Mouse (Mus musculus): ENCODE measurements around the gene Qpctl.

The Qpctl gene

GRCm38 (mm10) chr7:19148875-19149541 lies at the start of gene Qpctl:
Qpctl (minus strand) TSS chr7:19149291.
- peak; percentile 78 to 96 for DNase-seq (ENCODE audit: low spot score in 2 of 2)

GRCm38 (mm10) chr7:19197985-19198384 lies 48.9 kb upstream of the Qpctl start:
- DNase-seq (ENCODE audit: low spot score in 2 of 2), result no peak

GRCm38 (mm10) chr7:19196676-19197075 lies 47.6 kb upstream of the Qpctl start:
- no peak for DNase-seq (ENCODE audit: low spot score in 2 of 2)

- no peak for DNase-seq (ENCODE audit: low spot score in 2 of 2)
These were observed 45.6 kb upstream of the Qpctl start for GRCm38 (mm10) chr7:19194676-19195075.

GRCm38 (mm10) chr7:19184758-19185157 lies 35.7 kb upstream of the Qpctl start:
- DNase-seq (ENCODE audit: low spot score in 2 of 2), result no peak

GRCm38 (mm10) chr7:19184250-19184649 lies 35.2 kb upstream of the Qpctl start:
- DNase-seq (ENCODE audit: low spot score in 2 of 2), result no peak

- DNase-seq (ENCODE audit: low spot score in 2 of 2), result no peak
These were observed 31.9 kb upstream of the Qpctl start for GRCm38 (mm10) chr7:19180862-19181429.

GRCm38 (mm10) chr7:19179936-19180335 lies 30.8 kb upstream of the Qpctl start:
- DNase-seq (ENCODE audit: low spot score in 2 of 2), result no peak

GRCm38 (mm10) chr7:19179173-19179572 lies 30.1 kb upstream of the Qpctl start:
- peak in 1 of 2 experiments; percentile 72 for DNase-seq (ENCODE audit: low spot score in 2 of 2)

GRCm38 (mm10) chr7:19178443-19179092 lies 29.5 kb upstream of the Qpctl start:
- DNase-seq (ENCODE audit: low spot score in 2 of 2), result peak; percentile 61 to 81

GRCm38 (mm10) chr7:19178035-19178434 lies 28.9 kb upstream of the Qpctl start:
- DNase-seq (ENCODE audit: low spot score in 2 of 2), result no peak

GRCm38 (mm10) chr7:19177216-19177615 lies 28.1 kb upstream of the Qpctl start:
- no peak for DNase-seq (ENCODE audit: low spot score in 2 of 2)

GRCm38 (mm10) chr7:19176516-19176947 lies 27.4 kb upstream of the Qpctl start:
- no peak for DNase-seq (ENCODE audit: low spot score in 2 of 2)

- DNase-seq (ENCODE audit: low spot score in 2 of 2), result peak; percentile 44 to 62
These were observed 26.8 kb upstream of the Qpctl start, which contains the start of gene Eml2 for GRCm38 (mm10) chr7:19175708-19176515. Eml2 (plus strand) TSS chr7:19176421.

- DNase-seq (ENCODE audit: low spot score in 2 of 2), result peak; percentile 82 to 89
These were observed 23.8 kb upstream of the Qpctl start for GRCm38 (mm10) chr7:19172874-19173273.

GRCm38 (mm10) chr7:19171831-19172230 lies 22.7 kb upstream of the Qpctl start:
- DNase-seq (ENCODE audit: low spot score in 2 of 2), result no peak

GRCm38 (mm10) chr7:19170142-19170541 lies 21.1 kb upstream of the Qpctl start:
- DNase-seq (ENCODE audit: low spot score in 2 of 2), result no peak

- DNase-seq (ENCODE audit: low spot score in 2 of 2), result no peak
These were observed 20.4 kb upstream of the Qpctl start for GRCm38 (mm10) chr7:19169506-19169905.

GRCm38 (mm10) chr7:19166990-19167389 lies 17.9 kb upstream of the Qpctl start:
- no peak for DNase-seq (ENCODE audit: low spot score in 2 of 2)

- no peak for DNase-seq (ENCODE audit: low spot score in 2 of 2)
These were observed 16.7 kb upstream of the Qpctl start, which contains the start of gene Gipr for GRCm38 (mm10) chr7:19165656-19166423. Gipr (minus strand) TSS chr7:19166127.

- DNase-seq (ENCODE audit: low spot score in 2 of 2), result no peak
These were observed 15.9 kb upstream of the Qpctl start for GRCm38 (mm10) chr7:19164978-19165377.

Measured in cerebellum, postnatal 4 days (tissue).